Mouse (Mus musculus) left cerebral cortex, postnatal 14 days (tissue): Measurements from ENCODE around the gene Aen. TPM values are rescaled to one million over a fixed set of nuclear protein-coding genes. Genes with fewer than 3 reads are reported as not detected.

Experiments used
- DNase-seq, 2 experiments: peaks; one replicate each; pipeline ENCODE4 v3.0.0; 2021 to 2022; ENCODE audit warnings: low spot score in 2 of 2, mixed read lengths in 1 of 2
- intact Hi-C: fragments of 180-260 bp; cut with DNase I; formaldehyde crosslinking; loops from one replicate; pipeline ENCODE4 v1.15.1; 2025
- microRNA-seq, 2 experiments: library from miRNA; unstranded; fragments of <30 nt; microRNA quantifications; one replicate each; pipeline ENCODE4 v1.2.0; 2022
- total RNA-seq, 2 experiments: library from RNA; stranded (reverse); gene quantifications; 2 replicates each; pipeline ENCODE4 v1.2.3; 2021

Aen gene
- total RNA-seq, 2 experiments from 2014 or later: 22.3 to 24.0 TPM

DNA sequence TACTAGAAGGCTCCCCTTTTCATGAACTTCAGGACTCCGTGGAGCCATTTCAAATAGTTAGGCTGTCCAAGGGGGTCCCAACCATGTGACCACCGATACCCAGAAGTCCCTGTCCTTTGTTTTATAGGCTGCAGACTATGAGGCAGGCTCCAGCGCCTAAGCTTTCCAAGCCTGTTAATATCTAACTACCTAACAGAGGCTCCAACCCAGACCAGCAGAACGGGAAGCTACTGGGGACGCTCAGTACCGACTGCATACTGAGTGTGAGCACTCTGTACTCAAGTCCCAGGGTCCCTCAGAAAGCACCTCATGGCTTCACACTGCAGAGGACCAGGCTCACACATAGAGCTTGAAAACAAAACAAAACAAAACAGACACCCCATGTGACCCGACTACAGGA is 26.9 kb downstream of the Aen start:
- intact Hi-C loops: loop anchor here (5.0 kb wide), 1 partner anchor 315 kb away; no protein-coding TSS in a partner anchor
- no peak for DNase-seq

DNA sequence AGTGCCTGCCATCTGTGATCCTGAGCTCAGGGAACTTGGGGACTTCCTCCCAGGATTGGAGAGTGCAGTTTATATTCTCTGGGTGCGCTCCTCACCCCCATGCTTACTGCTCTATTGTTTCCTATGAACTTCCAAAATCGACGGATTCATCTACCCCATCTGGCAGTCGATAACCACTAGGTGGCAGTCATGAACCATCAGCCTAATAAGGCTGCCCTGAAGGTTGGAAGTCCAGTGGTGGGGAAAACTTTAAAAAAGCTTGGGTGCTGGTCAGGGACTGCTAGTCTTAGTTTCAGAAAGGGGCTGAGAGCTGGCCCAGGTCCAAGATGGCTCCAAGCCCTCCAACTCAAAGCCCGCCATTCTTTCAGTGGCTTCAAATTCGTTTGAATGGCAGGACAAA is 28.6 kb downstream of the Aen start:
- DNase-seq: peak; percentile 46 to 80
- intact Hi-C loops: loop anchor here (1.0 to 5.0 kb wide), 2 partner anchors 156 to 313 kb away; no protein-coding TSS in a partner anchor

DNA sequence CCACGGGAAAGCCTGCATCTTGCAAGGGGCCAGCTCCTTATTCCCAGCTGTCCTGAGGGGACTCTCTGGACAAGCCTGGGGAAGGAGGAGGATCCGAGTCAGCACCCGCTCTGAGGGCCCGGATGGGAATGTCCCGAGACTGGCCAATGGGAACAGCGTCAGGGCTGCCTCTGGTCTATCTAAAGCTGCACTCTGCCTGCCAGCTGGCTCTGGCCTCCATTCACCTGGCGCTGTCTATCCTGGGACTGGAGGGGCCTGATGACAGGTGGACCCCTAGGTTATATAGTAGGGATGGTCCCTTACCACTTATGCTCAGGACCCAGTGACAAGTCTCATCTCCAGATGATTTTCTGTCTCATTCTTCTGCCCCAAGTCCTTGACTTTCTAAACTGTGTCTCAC is 29.1 kb downstream of the Aen start:
- intact Hi-C loops: loop anchor here (1.0 to 5.0 kb wide), 3 partner anchors 156 to 423 kb away; no protein-coding TSS in a partner anchor
- no peak for DNase-seq

DNA sequence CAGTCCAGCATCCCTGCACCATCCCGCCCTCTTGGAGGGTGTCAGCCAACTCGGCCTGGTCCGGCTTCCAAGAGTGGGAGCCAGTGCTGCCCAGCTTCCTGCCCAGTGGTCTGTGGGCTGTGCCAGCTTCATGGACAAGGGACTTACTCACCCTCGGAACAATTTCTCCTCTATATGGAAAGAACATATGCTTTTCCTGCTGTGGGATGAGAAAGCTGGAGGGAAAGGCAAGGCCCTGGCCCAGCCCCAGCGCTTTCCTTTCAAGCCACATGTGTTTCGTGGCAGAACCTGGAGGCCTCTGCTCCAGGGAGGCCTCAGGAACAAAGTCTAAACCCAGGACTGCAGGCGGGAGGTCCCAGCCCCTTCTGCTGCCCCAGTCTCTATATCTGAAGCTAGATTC is 30.0 kb downstream of the Aen start:
- intact Hi-C loops: loop anchor here (5.0 kb wide), 1 partner anchor 422 kb away; no protein-coding TSS in a partner anchor
- no peak for DNase-seq

DNA sequence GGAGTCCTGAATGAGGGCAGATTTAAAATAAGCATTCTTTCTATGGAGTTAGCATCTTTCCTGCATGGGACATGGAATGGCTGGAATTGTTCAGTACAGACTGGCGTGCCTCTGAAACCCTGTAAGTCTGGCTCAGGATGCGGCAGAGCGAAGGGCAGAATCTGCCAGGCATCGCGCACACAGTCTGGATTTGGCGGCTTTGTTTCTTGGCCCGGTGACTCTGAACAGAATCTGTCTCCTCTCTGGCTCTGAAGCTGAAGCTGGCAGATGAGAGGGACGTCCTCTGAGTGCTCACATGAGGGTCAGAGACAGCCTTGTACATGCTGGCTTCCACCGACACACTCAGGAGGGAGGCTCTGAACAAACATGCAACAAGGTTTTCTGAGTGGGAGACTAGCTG is 30.5 kb downstream of the Aen start:
- no peak for DNase-seq

DNA sequence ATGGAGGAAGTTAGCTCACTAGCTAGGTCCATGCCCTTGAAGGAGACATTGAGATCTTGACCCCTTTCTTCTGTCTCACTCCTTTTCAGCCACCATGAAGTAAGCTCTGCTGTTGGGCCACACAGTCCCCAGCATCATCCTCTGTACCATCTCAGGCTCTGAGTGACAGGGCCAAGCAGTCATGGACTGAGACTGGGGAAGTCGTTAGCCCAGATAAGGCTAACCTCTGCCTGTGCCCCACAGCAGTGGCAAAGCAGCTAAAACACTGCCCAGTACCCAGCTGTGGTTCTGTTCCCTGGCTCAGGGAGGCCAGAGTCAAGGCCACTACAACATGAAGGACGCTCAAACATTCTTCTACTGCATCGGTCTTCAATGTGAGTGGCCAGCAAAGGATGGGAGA is 31.6 kb downstream of the Aen start:
- intact Hi-C loops: loop anchor here (5.0 kb wide), 1 partner anchor 420 kb away; no protein-coding TSS in a partner anchor
- DNase-seq: no peak

More for the DNA sequence above, 30.5 kb downstream of the Aen start:
- intact Hi-C loops: loop anchor here (5.0 kb wide), 1 partner anchor 421 kb away; no protein-coding TSS in a partner anchor

DNA sequence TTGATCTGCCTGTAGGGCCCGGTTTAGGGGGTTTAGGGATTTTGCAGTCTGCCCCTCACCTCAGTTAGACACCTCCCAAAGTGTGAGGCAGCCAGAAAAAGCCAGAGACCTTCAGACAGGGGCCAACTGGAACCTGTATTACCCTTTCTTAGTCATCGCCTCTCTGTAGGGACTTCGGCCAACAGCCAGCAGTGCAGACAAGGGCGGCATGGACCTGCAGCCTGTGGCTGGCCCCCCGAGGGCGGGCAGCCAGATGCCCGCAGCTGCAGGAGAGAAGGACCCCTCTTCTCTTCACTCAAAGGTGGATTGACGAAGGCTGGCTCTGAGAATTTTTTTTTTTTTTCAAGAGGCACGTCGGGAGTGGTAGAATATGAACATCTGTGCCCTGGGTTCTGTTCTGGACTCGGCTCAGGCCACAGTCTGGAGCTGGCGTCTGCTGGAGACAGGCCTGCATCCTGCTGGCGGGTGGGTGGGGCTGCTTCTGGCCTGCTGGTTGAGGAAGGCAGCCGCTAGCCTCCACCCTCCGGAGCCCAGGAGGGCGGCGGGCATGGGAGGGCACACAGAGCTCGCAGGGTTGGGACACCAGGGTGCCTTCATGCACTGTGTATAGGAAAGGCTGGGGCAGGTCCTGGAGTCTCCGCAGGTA is 43.4 kb downstream of the Aen start:
- DNase-seq: no peak

DNA sequence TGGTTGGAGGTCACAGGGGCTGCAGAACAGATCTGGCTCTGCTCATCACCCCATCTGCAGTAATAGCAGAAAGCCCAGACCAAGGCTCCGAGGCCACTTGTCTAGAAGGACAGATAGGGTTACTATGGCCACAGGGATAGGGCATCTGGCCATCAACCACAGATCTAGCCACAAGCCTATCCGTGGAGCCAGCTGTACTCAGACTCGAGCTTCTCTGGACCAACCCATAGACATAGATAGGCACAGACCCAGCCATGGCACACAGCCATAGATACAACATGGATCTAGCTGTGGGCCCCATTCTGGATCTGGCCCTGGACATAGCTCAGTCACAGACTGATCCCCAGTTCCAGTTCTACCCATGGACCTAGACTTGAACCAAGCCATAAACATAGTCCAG is 45.3 kb downstream of the Aen start:
- intact Hi-C loops: no loop called here
- no peak for DNase-seq

More for the DNA sequence above, 43.4 kb downstream of the Aen start:
- intact Hi-C loops: no loop called here

DNA sequence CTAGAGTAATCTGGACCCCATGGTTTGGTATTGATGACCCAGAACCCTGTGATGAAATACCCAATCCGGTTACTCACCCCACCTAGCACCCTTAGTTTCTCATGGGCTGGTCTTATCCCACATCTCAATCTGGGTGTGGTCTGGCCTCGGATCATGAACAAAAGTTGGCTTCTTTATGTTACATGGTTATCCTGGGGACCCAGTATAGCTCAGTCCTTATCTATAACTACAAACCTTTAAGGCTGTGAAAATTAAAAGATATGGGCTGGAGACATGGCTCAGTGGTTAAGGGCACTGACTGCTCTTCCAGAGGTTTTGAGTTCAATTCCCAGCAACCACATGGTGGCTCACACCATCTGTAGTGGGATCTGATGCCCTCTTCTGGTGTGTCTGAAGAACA is 46.9 kb downstream of the Aen start:
- DNase-seq: no peak
- intact Hi-C loops: no loop called here

DNA sequence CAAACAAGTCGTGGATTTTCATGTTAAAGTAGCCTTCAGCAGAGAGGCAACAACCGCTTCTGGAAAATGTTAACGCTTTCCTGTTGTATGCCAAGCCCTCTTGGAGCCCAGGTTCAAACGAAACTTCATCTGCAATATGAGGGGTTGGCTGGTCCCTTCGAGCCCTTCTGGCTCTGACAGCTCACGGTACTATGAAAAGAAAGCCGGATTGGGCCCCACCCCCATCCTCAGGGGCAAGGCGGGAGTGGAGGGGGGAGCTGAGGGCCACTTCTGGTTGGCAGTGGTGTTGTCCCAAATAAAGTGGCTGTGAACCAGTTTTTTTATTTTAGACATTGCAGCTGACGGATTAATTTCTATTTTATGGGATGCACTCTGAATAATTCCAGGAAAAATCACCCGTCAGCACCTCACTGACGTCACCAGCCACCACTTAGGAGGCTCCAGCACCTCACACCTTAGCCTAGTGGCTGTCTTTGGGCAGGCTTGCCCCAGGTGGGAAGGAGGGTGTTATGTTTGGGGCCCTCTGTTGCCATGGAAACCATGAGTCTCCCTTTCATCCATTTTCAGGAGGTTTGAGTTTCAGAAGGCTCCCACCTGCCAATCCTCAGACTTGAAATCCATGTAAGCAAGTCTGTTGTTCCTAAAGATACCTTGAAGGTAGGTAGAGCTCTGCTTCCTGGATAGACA is 58.4 kb downstream of the Aen start:
- intact Hi-C loops: no loop called here
- DNase-seq: peak in 1 of 2 experiments; percentile 6

DNA sequence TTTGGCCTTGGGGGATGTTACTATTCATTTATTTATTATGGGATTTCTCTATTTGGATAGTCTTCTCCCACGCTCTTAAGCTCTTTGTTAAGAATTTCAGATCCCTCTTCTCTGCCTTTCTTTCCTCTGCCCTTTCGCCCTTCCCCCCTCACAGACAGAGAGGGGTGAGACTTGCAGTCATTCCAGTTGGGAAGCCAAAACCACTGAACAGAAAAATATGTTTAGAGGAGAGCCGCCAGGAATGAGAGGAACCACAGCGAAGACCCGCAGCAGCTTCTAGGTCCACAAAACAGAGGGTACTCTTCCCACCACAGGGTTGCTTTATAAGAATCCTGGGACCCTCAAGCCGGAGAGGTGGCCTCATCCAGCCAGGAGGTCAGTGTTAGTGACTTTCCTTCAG is 59.0 kb downstream of the Aen start:
- intact Hi-C loops: no loop called here
- DNase-seq: no peak

DNA sequence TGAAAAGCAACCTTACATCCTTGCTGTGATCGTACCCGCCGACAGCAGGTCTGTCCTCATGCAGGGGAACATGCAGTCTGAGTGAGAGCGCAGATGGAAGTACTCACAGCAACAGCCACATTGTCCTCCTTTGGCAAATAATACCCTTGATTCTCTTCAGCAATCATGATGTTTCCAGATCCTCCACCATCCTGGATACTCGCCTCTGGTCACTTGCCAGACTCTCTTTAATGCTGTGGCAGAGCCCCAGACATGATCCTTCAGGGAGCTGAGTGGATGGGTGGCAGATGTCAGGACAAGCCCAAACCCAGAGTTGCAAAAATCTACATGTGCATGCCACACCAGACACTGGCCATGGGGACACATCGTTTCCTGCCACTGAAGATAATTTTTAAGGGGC is 59.4 kb downstream of the Aen start:
- intact Hi-C loops: no loop called here
- DNase-seq: peak in 1 of 2 experiments; percentile 8

DNA sequence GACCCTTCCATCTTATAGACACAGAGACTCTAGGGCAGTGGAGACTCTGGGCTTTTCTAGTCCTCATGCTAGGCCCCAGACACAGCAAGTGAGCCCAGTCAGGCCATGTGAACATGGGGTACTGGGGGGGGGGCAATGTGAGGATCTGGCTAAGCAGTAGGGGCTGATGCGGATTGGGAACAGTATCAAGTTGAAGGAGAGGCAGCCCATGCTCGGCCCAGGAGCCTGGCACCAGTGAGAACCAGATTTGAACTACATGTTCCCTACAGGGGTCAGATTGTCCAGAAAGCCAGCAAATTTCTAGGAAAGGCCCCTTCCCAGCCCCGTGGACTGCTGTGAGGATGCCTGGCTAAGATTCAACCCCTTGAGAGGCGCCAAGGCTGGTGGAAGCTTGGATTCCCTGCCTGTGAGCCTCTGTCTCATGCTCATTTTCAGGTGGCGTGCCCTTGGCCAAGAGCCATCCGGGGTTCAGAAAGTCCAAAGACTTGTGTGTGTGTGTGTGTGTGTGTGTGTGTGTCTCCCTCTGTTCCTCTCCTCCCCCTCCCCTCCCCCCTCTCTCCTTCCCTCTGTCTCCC is 62.9 kb downstream of the Aen start:
- DNase-seq: no peak
- intact Hi-C loops: no loop called here

Small RNAs within 50 kb of the gene (microRNA-seq; reads per million reads assigned to microRNA genes)
- gene Mir7-2: 249 to 314 reads per million in 2 experiments

Other genes starting within 250 kb of the Aen start
- gene Ntrk3, start 157.8 kb upstream of the Aen start, total RNA-seq: 100 to 1,000 TPM; 137 TPM
- gene Mrps11, start 112.7 kb upstream of the Aen start, total RNA-seq: 10 to 100 TPM; 39.3 to 39.9 TPM
- 10 to 100 TPM; 27.2 to 32.0 TPM for gene Mrpl46, start 112.3 kb upstream of the Aen start, total RNA-seq
- gene Det1, start 48.6 kb upstream of the Aen start, total RNA-seq: 1 to 10 TPM; 4.8 to 5.7 TPM
- 1 to 10 TPM in 1 of 2 experiments, under 1 TPM in 1; 0.90 to 1.0 TPM for gene Isg20, start 17.6 kb downstream of the Aen start, total RNA-seq
- 1 to 10 TPM; 2.8 to 3.4 TPM for gene Acan, start 157.6 kb downstream of the Aen start, total RNA-seq
- 1 to 10 TPM; 3.2 to 5.3 TPM for gene Hapln3, start 235.2 kb downstream of the Aen start, total RNA-seq